Mouse (Mus musculus) kidney, postnatal 0 days (tissue): ENCODE data around the gene Gm17349. TPM values are rescaled to one million over a fixed set of nuclear protein-coding genes. Genes with fewer than 3 reads are reported as not detected.

ENCODE experiments used
- ATAC-seq: fragments of 200-750 bp; cut with Nextera tagmentation; replicated peaks from 2 replicates; pipeline ENCODE4 v1.8.0; 2017; ENCODE audit warnings: low read depth, moderate number of reproducible peaks, moderate TSS enrichment, moderate library complexity; ENCODE audit not compliant: low FRiP score
- DNase-seq: peaks from one replicate; pipeline ENCODE4 v3.0.0-alpha.2; 2016; ENCODE audit warnings: low spot score
- H3K27ac ChIP-seq: fragments of 300-500 bp; sonication (generic); 2 replicates; pipeline ENCODE4 v1.5.1; 2014; ENCODE audit warnings: mild to moderate bottlenecking
- H3K27me3 ChIP-seq: fragments of 300-500 bp; sonication (generic); 2 replicates; pipeline ENCODE4 v1.6.1; 2014; ENCODE audit warnings: low read length, mixed read lengths; ENCODE audit not compliant: insufficient read depth
- H3K36me3 ChIP-seq: fragments of 300-500 bp; sonication (generic); 2 replicates; pipeline ENCODE4 v1.6.1; 2014; ENCODE audit warnings: low read length, mixed read lengths; ENCODE audit not compliant: insufficient read depth
- H3K4me1 ChIP-seq: fragments of 300-500 bp; sonication (generic); replicated peaks from 2 replicates; pipeline ENCODE4 v1.6.1; 2014; ENCODE audit warnings: antibody characterized with exemption, low read length, mixed read lengths; ENCODE audit not compliant: insufficient read depth
- H3K4me2 ChIP-seq: fragments of 300-500 bp; sonication (generic); 2 replicates; pipeline ENCODE4 v1.6.1; 2014; ENCODE audit warnings: mild to moderate bottlenecking, low read length, moderate library complexity, mixed read lengths
- H3K4me3 ChIP-seq: fragments of 300-500 bp; sonication (generic); replicated peaks from 2 replicates; pipeline ENCODE4 v1.5.1; 2014; ENCODE audit warnings: low read depth, low read length
- H3K9ac ChIP-seq: fragments of 300-500 bp; sonication (generic); 2 replicates; pipeline ENCODE4 v1.6.1; 2014; ENCODE audit warnings: low read depth, low read length
- H3K9me3 ChIP-seq: fragments of 300-500 bp; sonication (generic); replicated peaks from 2 replicates; pipeline ENCODE4 v1.6.1; 2016; ENCODE audit warnings: low read length, inconsistent platforms, mixed read lengths
- CTCF ChIP-seq: IDR thresholded peaks from 2 replicates; pipeline ENCODE4 v1.5.1; 2016; ENCODE audit warnings: antibody characterized with exemption, low read depth, mild to moderate bottlenecking, moderate library complexity
- WGBS: fragments of 180-500 bp; shearing (Covaris S2); extraction: QIAGEN DNeasy Blood & Tissue Kit; methylation state at CpG from one replicate; pipeline ENCODE4 v1.1.7; 2014; 5-methylcytosine and 5-hydroxymethylcytosine counted together
- polyA plus RNA-seq: library from polyadenylated mRNA; unstranded; fragments of >200 nt; fragmentation: Nextera tagmentation; extraction: Ambion mirVana; gene quantifications from 2 replicates; pipeline ENCODE4 v1.2.1, GENCODE M21; 2015

Gene Gm17349
- polyA plus RNA-seq, 1 experiment from 2014 or later = not detected

DNA sequence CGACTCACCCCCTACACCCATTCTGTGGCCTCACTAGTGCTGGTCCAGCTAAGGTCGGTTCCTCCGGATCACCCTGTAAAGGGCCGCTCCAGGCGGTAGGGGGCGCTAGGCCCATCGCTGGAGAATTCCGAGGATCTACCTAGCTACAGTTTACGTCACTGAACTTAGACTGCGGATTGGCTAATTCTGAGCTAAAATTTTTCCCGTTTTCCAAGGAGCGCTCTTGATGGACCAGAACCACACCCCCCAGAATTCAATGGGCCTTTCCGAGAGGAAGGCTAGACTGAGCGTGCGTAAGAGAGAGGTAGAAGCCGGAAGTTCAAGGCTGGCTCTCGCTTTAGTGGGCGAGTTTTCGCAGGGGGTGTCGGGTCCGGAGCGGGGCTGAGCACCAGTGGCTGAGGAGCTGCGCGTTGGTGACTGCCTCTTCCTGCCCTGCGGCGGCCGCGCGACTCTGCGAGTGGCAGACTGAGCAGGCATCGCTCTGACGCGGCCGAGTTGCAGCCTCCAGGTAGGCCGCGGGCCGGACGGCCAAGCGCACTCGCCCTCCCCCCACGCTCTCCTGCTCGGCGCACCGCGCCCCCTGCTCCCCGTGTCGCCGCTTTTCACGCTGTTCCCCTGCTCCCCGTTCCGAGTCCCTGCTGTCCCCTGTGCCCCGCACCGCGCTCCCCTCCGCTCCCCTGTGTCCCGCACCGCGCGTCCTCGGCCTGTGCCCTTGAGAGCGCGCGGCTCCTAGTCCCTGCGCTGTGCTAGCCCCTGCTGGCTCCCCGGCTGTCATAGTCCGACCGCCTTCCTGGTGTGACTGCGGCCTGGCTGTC, 20.3 kb upstream of the Gm17349 start, which contains the start of gene Cox14:
Cox14 (plus strand) TSS at position 278 of the 815 bp plus-strand sequence.
- H3K9me3 ChIP-seq = no peaks in the 10 kb centered on the region
- H3K27me3 ChIP-seq = no peaks in the 10 kb centered on the region
- peak; percentile 99 for TF ChIP-seq CTCF
- peak; percentile 100 for DNase-seq
- peaks cover 26% of the 10 kb centered on the region for H3K4me1 ChIP-seq
- peak within 1 kb of the TSS; percentile 77 for H3K4me2 ChIP-seq
- H3K4me3 ChIP-seq = peak within 1 kb of the TSS; percentile 83
- peak; percentile 89 for ATAC-seq
- H3K36me3 ChIP-seq = peaks cover 10% of the 10 kb centered on the region; the same call in 1 of the 2 replicates
- H3K9ac ChIP-seq = peak within 1 kb of the TSS; percentile 91
- H3K27ac ChIP-seq = peak within 1 kb of the TSS; percentile 95
- WGBS = under 1% methylated on average over 68 of the region's 68 CpGs

DNA sequence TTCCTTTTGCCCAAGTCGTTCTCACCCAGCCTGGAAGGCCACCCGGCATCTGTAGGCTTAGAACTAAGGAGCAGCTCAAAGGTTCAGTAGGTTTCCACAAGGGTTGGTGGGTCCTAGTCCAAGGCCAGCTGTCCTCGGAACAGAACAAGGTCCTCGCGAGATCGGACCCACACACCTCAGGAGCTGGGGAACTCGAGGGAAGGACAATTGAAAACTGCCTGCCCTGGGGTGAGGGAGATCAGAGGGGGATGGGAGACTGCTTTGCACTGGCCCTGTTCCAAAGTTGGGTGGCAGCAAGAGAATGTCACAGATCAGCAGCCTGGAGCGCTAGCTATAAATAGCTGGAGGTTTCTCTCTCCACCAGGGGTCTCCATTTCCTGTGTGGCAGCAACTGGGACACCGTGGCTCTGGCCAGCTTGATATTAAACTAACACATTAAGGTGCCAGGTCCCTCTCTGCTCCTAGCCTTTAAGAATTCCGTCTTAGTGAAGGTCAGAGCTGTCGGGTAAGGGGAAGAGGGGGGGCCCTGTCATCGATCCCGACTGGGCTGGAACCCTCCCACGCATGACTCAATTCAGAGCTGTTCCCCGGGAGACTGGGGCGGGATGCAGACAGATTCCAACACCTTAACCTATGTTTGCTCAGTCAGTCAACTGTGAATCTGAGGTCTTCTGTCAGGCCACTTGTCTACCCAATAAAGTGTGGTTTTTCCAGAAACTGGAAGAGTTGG, 19.2 kb upstream of the Gm17349 start:
- peak; percentile 82 for TF ChIP-seq CTCF
- ATAC-seq (peak; percentile 47), DNase-seq (peak; percentile 94)
- Histone ChIP-seq H3K4me1 (peaks cover 26% of the 10 kb centered on the region), H3K4me2 (peak overlapping the region; percentile 60), H3K27ac (peak overlapping the region; percentile 91), H3K9me3 (no peaks in the 10 kb centered on the region), H3K4me3 (no peak overlapping the region), H3K27me3 (no peaks in the 10 kb centered on the region), H3K36me3 (peaks cover 10% of the 10 kb centered on the region; the same call in 1 of the 2 replicates), H3K9ac (peak overlapping the region; percentile 38; the same call in 1 of the 2 replicates)
- 4% methylated on average over 16 of the region's 16 CpGs for WGBS

GRCm38 (mm10) chr15:99723515-99724291, 18.4 kb upstream of the Gm17349 start:
- DNase-seq = peak; percentile 70
- TF ChIP-seq CTCF = no peak
- Histone ChIP-seq H3K27me3 (no peaks in the 10 kb centered on the region), H3K4me1 (peaks cover 30% of the 10 kb centered on the region), H3K36me3 (peaks cover 5% of the 10 kb centered on the region; the same call in 1 of the 2 replicates), H3K9me3 (no peaks in the 10 kb centered on the region), H3K9ac (peak overlapping the region; percentile 38; the same call in 1 of the 2 replicates), H3K4me2 (peak overlapping the region; percentile 60), H3K27ac (peak overlapping the region; percentile 91), H3K4me3 (no peak overlapping the region)
- peak; percentile 1; the same call in 1 of the 2 replicates for ATAC-seq
- 14% methylated on average over 11 of the region's 11 CpGs for WGBS

GRCm38 (mm10) chr15:99723120-99723514, 17.8 kb upstream of the Gm17349 start:
- 62% methylated on average over 10 of the region's 10 CpGs for WGBS
- H3K27ac ChIP-seq = peak overlapping the region; percentile 91
- TF ChIP-seq CTCF = no peak

GRCm38 (mm10) chr15:99721921-99722743, 16.8 kb upstream of the Gm17349 start:
- Histone ChIP-seq H3K4me2 (no peak overlapping the region), H3K9me3 (no peaks in the 10 kb centered on the region), H3K4me1 (peaks cover 40% of the 10 kb centered on the region), H3K27ac (no peak overlapping the region), H3K27me3 (no peaks in the 10 kb centered on the region), H3K36me3 (no peaks in the 10 kb centered on the region), H3K4me3 (no peak overlapping the region), H3K9ac (no peak overlapping the region)
- TF ChIP-seq CTCF = no peak
- no peak for ATAC-seq
- no peak for DNase-seq
- 74% methylated on average over 25 of the region's 25 CpGs for WGBS

More at GRCm38 (mm10) chr15:99723120-99723514, 17.8 kb upstream of the Gm17349 start:
- Histone ChIP-seq H3K36me3 (peaks cover 1% of the 10 kb centered on the region; the same call in 1 of the 2 replicates), H3K4me2 (no peak overlapping the region), H3K27me3 (no peaks in the 10 kb centered on the region), H3K9me3 (no peaks in the 10 kb centered on the region), H3K4me3 (no peak overlapping the region), H3K4me1 (peaks cover 35% of the 10 kb centered on the region), H3K9ac (0 out of 2 replicates have a peak overlapping the region, but pooled peaks have one; percentile 18)
- DNase-seq (no peak), ATAC-seq (no peak)
